Mouse (Mus musculus): Measurements from ENCODE around the gene Bmp4.

DNA sequence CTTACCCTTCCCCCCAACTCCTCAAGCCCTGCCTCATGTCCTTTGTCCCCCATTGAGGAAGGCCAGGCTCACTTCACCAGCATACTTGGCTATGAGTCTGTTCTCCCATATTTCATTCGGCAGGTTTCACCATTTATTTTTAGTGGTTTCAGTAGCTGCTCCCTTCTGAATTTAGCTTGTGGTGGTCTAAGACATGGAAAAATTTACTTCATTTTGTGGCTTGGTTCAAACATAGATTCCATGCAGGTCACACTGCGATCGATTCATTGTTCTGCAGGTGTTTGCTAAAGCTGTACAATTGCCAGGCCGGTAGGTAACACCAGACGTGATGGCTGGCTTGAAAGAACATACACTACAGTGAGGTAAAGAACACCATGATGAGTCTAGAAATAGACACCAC lies 39.8 kb upstream of the Bmp4 start:
- TF ChIP-seq CTCF (IDR thresholded peaks at IDR 0.05; ENCODE audit: low read depth), result no peak
- TF ChIP-seq EP300 (optimal IDR thresholded peaks at IDR 0.05), result no peak
